Mouse (Mus musculus) embryonic facial prominence, embryonic 12.5 days (tissue): Measurements from ENCODE around the gene Dclk2. TPM values are rescaled to one million over a fixed set of nuclear protein-coding genes. Genes with fewer than 3 reads are reported as not detected.
A peak's percentile ranks its signal among the peaks of the same experiment; 100 is the strongest.

ENCODE experiments used
- ATAC-seq: fragments of 200-750 bp; cut with Nextera tagmentation; 2 replicates; pipeline ENCODE4 v1.8.0; 2017; ENCODE audit not compliant: insufficient number of reproducible peaks, insufficient read depth, low FRiP score, low TSS enrichment
- H3K27ac ChIP-seq: fragments of 300-500 bp; sonication (generic); 2 replicates; pipeline ENCODE4 v1.5.1; 2016; ENCODE audit warnings: mild to moderate bottlenecking
- H3K27me3 ChIP-seq: fragments of 300-500 bp; sonication (generic); 2 replicates; pipeline ENCODE4 v1.6.1; 2016; ENCODE audit warnings: mild to moderate bottlenecking, moderate library complexity
- H3K36me3 ChIP-seq: fragments of 300-500 bp; sonication (generic); 2 replicates; pipeline ENCODE4 v1.6.1; 2016; ENCODE audit warnings: mild to moderate bottlenecking
- H3K4me1 ChIP-seq: fragments of 300-500 bp; sonication (generic); 2 replicates; pipeline ENCODE4 v1.6.1; 2016
- H3K4me2 ChIP-seq: fragments of 300-500 bp; sonication (generic); replicated peaks from 2 replicates; pipeline ENCODE4 v1.6.1; 2016; ENCODE audit warnings: mild to moderate bottlenecking, moderate library complexity
- H3K4me3 ChIP-seq: fragments of 300-500 bp; sonication (generic); 2 replicates; pipeline ENCODE4 v1.5.1; 2016; ENCODE audit warnings: mild to moderate bottlenecking
- H3K9ac ChIP-seq: fragments of 300-500 bp; sonication (generic); 2 replicates; pipeline ENCODE4 v1.6.1; 2016; ENCODE audit warnings: mild to moderate bottlenecking, moderate library complexity
- H3K9me3 ChIP-seq: fragments of 300-500 bp; sonication (generic); 2 replicates; pipeline ENCODE4 v1.6.1; 2016; ENCODE audit warnings: mild to moderate bottlenecking, moderate library complexity
- WGBS: fragments of 180-500 bp; shearing (Covaris S2); methylation state at CpG from one replicate; pipeline ENCODE4 v1.1.7; 2016; 5-methylcytosine and 5-hydroxymethylcytosine counted together
- polyA plus RNA-seq: library from polyadenylated mRNA; unstranded; fragments of >200 nt; fragmentation: Nextera tagmentation; extraction: Ambion mirVana; gene quantifications from 2 replicates; pipeline ENCODE4 v1.2.1, GENCODE M21; 2016

The Dclk2 gene
- polyA plus RNA-seq, 1 experiment from 2014 or later: 22.2 TPM

DNA sequence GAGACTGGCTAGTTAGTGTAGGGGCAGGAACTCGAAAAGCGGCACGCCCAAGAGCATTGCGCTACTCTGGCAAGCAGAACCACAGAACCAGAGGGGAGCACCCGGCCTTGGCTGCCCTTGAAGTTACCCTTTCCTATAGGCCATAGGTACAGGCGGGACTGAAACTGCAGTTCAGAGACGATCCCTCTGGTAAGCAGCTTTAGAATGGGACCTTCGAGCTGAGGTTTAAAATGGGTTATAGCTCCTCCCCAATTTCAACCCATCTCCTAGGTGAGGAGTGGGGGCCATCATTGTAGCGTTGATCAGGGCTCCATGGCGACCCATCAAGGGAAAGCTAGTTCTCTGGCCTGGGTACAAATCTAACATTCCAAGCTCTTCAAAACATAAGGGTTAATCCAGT lies 3.0 kb upstream of the Dclk2 start:
- Histone ChIP-seq H3K9me3 (no peaks in the 10 kb centered on the region), H3K4me3 (no peak overlapping the region), H3K27me3 (peaks cover 12% of the 10 kb centered on the region), H3K4me1 (0 out of 2 replicates have a peak, but pooled peaks cover 3% of the 10 kb centered on the region), H3K9ac (no peak overlapping the region), H3K36me3 (no peaks in the 10 kb centered on the region), H3K27ac (no peak overlapping the region), H3K4me2 (no peak overlapping the region)
- WGBS: 92% methylated on average over 10 of the region's 10 CpGs
- no peak for ATAC-seq

DNA sequence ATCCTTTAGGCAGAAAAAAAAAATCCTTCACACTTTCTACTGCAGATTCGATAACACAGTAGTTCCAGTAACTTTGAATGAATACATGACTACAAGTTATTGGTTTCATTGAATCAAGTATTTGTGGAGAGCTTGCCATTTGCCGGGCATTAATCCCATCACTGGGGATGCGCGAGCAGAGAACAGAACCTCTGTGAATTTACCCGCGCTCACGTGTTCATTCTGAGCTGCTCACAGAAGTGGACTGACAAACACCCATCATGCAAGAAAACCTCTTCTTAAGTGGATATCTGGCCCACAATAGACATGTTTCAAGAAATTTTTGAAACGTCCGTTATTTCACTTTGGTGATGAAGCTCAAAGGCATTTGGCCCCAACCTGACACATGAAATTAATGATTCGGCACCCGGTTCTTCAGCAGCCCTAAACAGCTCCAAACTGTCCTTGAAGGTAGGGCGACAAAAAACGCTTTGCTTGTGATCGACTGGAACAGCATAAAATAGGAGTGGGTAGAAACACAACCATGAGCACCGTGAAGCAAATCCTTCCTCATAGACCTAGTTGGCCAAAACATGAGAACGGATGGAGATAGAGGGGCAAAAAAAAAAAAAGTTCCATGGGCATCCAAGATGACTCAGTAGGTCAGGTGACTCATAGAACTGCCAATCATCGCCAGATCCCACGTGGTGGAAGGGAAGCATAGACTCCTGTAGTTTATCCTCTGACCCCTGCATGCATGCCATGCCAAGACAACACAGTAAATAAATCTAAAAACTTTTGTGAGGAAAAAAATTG lies 726 bp upstream of the Dclk2 start:
- H3K9ac ChIP-seq: no peak overlapping the region
- peak overlapping the region; percentile 94 for H3K4me2 ChIP-seq
- H3K36me3 ChIP-seq: no peaks in the 10 kb centered on the region
- peaks cover 12% of the 10 kb centered on the region for H3K27me3 ChIP-seq
- 72% methylated on average over 18 of the region's 18 CpGs for WGBS
- H3K4me1 ChIP-seq: 0 out of 2 replicates have a peak, but pooled peaks cover 3% of the 10 kb centered on the region
- no peak for ATAC-seq
- H3K27ac ChIP-seq: no peak overlapping the region
- no peaks in the 10 kb centered on the region for H3K9me3 ChIP-seq
- H3K4me3 ChIP-seq: peak overlapping the region; percentile 79; the same call in 1 of the 2 replicates

DNA sequence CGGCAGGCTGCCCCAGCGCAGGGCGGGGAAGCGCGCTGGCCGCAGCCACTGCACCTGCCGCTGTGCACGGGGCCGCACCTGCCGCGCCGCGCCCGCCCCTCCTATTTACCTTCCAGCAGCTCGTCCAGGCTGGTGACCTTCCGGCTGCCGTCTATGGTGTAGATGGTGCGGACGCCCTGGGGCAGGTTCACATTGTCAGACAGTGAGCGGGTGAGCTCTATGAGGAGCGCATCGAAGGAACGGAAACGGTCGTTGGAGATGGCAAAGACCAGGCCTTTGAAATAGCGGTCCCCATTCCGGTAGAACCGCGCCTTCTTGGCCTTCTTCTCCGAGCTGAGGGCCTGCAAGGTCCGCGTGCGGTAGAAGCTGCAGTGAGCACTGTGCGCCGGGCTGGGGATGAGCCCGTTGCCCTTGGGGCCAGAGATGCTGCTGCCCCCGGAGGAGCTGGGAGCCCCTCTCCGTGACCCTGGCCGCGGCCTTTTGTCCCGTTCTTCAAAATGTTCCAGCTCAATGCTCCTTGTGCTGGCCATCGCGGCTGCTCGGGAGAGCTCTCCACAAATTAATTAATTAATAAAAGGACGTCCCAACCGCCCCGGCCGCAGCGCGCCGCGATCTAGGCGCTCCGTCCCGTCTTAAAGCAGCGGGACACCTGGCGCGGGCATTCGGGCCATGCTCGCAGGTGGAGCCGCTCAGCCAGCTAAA lies 860 bp downstream of the Dclk2 start:
- WGBS: under 1% methylated on average over 61 of the region's 61 CpGs
- Histone ChIP-seq H3K4me2 (peak overlapping the region; percentile 94), H3K9ac (peak overlapping the region; percentile 83), H3K27me3 (peaks cover 12% of the 10 kb centered on the region), H3K9me3 (no peaks in the 10 kb centered on the region), H3K27ac (peak overlapping the region; percentile 72), H3K4me1 (0 out of 2 replicates have a peak, but pooled peaks cover 3% of the 10 kb centered on the region), H3K4me3 (peak overlapping the region; percentile 79), H3K36me3 (no peaks in the 10 kb centered on the region)
- 0 out of 2 replicates have a peak, but pooled peaks have one; percentile 8 for ATAC-seq

DNA sequence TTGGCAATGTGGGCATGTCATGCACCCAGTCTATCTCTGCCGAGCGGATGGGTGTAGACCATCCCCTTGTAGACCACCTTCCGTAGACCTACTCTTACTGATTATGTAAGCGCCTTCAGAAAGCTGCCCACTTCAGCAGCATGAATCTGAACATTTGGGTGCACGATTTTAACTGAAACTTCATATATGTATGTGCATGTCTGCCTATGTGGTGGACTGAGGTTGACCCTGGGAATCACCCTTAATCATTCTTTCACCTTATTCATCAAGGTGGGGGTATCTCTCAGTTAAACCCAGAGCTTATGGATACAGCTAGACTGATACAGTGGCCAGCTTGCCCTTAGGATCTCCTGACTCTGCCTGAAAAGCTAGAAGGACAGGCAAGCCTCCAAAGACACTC lies 3.6 kb downstream of the Dclk2 start:
- no peak overlapping the region for H3K4me3 ChIP-seq
- peaks cover 12% of the 10 kb centered on the region for H3K27me3 ChIP-seq
- no peaks in the 10 kb centered on the region for H3K9me3 ChIP-seq
- no peak for ATAC-seq
- H3K27ac ChIP-seq: no peak overlapping the region
- H3K4me1 ChIP-seq: 0 out of 2 replicates have a peak, but pooled peaks cover 3% of the 10 kb centered on the region
- no peaks in the 10 kb centered on the region for H3K36me3 ChIP-seq
- H3K4me2 ChIP-seq: no peak overlapping the region
- H3K9ac ChIP-seq: no peak overlapping the region
- 92% methylated on average over 5 of the region's 5 CpGs for WGBS

DNA sequence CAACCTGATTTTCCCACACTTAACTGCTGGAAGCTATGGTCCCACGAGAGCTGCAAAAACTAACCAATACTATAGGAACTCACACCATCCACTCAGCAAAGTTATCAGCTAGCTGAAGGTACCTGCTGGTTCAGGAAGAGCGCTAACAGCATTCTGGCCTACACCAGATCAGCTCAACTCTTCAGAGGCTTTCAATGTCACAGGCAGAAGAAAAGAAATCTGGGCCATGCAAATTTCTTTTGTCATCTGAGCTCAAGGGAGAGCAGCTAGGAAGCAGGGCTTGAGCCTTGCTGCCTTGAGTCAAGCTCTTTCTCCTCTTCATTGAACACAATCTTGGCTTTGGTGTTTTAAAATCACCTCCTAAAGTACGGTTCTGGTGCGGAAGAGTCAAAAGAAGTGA lies 4.0 kb downstream of the Dclk2 start:
- H3K9ac ChIP-seq: no peak overlapping the region
- no peaks in the 10 kb centered on the region for H3K36me3 ChIP-seq
- H3K9me3 ChIP-seq: no peaks in the 10 kb centered on the region
- no peak overlapping the region for H3K27ac ChIP-seq
- H3K4me3 ChIP-seq: no peak overlapping the region
- H3K4me2 ChIP-seq: no peak overlapping the region
- peaks cover 12% of the 10 kb centered on the region for H3K27me3 ChIP-seq
- WGBS: 93% methylated on average over 4 of the region's 4 CpGs
- 0 out of 2 replicates have a peak, but pooled peaks cover 3% of the 10 kb centered on the region for H3K4me1 ChIP-seq
- ATAC-seq: no peak

DNA sequence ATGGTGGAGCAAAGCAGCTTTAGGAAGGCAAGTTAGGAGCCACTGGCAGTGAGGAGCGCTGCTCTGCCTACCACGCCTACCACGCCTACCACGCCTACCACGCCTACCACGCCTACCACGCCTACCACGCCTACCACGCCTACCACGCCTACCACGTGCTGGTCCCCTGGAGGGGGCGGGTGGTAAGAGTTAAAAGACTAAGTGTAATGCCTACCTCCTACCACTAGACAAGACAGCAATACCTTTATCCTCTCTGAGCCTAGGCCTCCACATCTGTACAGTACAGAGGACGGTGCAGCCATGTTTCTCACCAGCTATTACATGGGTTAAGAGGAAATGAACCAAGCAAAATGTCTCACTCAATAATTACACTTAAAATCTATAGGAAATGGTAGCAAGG lies 5.4 kb downstream of the Dclk2 start:
- H3K36me3 ChIP-seq: no peaks in the 10 kb centered on the region
- no peak overlapping the region for H3K4me2 ChIP-seq
- no peak overlapping the region for H3K27ac ChIP-seq
- H3K27me3 ChIP-seq: peaks cover 12% of the 10 kb centered on the region
- H3K4me3 ChIP-seq: no peak overlapping the region
- no peaks in the 10 kb centered on the region for H3K9me3 ChIP-seq
- 0 out of 2 replicates have a peak, but pooled peaks cover 3% of the 10 kb centered on the region for H3K4me1 ChIP-seq
- 57% methylated on average over 13 of the region's 13 CpGs for WGBS
- ATAC-seq: no peak
- H3K9ac ChIP-seq: no peak overlapping the region

DNA sequence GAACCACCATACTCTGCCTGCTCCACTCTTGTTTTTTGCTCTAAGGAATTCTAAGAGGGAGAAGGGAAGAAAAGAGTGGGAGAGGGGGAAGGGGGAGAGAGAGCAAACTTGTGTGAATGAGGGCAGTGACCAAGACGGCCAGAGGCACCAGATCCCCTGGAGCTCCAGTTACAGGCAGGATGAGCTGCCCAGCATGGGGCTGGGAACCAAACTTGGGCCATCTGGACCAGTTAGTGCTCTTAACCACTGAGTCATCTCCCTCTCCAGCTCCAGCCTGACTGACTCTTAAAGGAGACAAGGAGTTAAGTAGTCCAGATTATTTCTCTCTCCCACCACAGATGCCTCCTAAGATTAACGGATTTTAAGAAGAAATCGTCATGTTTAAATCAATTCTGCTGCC lies 6.3 kb downstream of the Dclk2 start:
- Histone ChIP-seq H3K27me3 (peaks cover 6% of the 10 kb centered on the region), H3K4me2 (no peak overlapping the region), H3K4me1 (0 out of 2 replicates have a peak, but pooled peaks cover under 1% of the 10 kb centered on the region), H3K4me3 (no peak overlapping the region), H3K9me3 (no peaks in the 10 kb centered on the region), H3K27ac (no peak overlapping the region), H3K36me3 (no peaks in the 10 kb centered on the region), H3K9ac (no peak overlapping the region)
- ATAC-seq: no peak
- 58% methylated on average over 3 of the region's 3 CpGs for WGBS

DNA sequence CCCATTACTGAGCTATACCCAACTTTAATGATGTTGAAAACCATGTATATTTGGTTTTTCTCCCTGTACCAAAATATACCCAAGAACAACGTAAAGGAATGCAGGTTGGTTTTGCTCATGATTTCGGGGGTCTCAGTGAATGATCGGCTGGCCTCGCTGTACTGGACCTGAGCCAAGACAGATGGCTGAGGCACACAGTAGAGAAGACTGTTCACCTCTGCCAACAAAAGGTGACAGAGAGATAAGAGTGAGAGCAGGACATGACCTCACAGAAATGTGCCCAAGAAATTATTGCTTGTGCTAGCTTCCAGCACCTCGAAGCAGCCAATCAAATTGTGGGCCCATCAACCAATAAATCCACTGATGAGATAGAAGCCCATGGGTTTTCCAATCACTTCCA lies 22.3 kb downstream of the Dclk2 start:
- Histone ChIP-seq H3K4me2 (no peak overlapping the region), H3K9ac (no peak overlapping the region), H3K36me3 (peaks cover 4% of the 10 kb centered on the region; the same call in 1 of the 2 replicates), H3K4me1 (no peaks in the 10 kb centered on the region), H3K4me3 (no peak overlapping the region), H3K9me3 (no peaks in the 10 kb centered on the region), H3K27ac (peak overlapping the region; percentile 46; the same call in 1 of the 2 replicates), H3K27me3 (no peaks in the 10 kb centered on the region)
- WGBS: 88% methylated on average over 5 of the region's 5 CpGs
- no peak for ATAC-seq

DNA sequence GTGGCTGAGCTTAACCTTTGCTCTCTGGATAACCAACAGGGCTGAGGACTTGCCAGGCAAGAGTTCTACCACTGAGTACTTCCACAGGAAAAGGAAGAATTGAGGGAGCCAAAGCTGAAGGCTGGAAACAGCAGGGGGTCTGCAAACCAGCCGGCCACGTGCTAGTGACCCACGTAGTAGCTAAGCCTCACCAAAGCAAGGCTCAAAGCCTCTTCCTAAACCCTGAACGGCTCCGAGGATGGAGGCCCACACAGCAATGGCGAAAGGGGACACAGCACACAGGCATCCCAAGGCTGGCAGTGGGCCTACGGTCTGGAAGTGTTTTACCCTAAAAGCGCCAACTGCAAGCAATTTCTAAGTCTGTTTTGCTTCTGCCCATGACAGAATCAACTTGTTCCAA lies 23.1 kb downstream of the Dclk2 start:
- Histone ChIP-seq H3K36me3 (peaks cover 4% of the 10 kb centered on the region; the same call in 1 of the 2 replicates), H3K27me3 (no peaks in the 10 kb centered on the region), H3K9me3 (no peaks in the 10 kb centered on the region), H3K27ac (peak overlapping the region; percentile 76), H3K4me3 (no peak overlapping the region), H3K9ac (no peak overlapping the region), H3K4me1 (no peaks in the 10 kb centered on the region), H3K4me2 (no peak overlapping the region)
- 0 out of 2 replicates have a peak, but pooled peaks have one; percentile 41 for ATAC-seq
- 36% methylated on average over 8 of the region's 8 CpGs for WGBS

DNA sequence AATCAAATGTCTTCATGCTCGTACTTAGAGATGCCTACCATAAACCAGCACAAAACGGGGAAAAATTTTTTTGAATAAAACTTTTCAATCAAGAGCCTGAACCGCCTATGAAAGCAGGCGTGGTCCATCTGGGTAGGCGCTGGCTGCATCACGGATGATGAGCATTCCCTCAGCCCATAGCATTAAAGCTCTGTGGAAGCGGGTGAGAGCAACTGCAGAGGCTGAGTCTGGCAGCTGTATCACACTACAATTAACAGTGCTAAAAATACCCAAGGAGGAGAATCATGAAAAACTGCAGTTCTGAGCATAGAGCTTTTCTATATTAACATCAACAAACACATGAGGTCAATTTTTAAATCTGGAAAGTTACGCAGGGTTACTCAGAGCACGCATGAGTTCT lies 23.6 kb downstream of the Dclk2 start:
- Histone ChIP-seq H3K4me3 (no peak overlapping the region), H3K4me1 (no peaks in the 10 kb centered on the region), H3K27me3 (no peaks in the 10 kb centered on the region), H3K27ac (peak overlapping the region; percentile 46; the same call in 1 of the 2 replicates), H3K9ac (no peak overlapping the region), H3K9me3 (no peaks in the 10 kb centered on the region), H3K36me3 (peaks cover 4% of the 10 kb centered on the region; the same call in 1 of the 2 replicates), H3K4me2 (no peak overlapping the region)
- no peak for ATAC-seq
- 71% methylated on average over 9 of the region's 9 CpGs for WGBS

DNA sequence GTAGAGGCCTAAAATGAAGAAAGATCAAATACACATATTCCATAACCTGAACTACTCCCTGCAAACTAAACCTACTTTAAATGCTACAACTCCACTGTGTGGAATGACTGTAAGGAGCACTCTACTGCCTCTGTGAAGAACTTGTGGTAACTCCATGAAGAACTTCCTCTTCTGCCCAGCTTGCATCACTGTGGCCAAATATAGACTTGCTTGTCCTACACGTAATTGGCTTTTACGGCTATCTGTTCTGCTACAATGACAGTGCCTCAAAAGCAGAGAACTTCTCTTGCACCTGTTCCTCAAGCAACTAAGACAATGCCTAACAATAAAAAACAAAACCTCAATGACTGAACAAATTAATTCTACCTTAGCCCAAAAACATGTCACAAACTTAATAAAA lies 26.2 kb downstream of the Dclk2 start:
- Histone ChIP-seq H3K4me3 (no peak overlapping the region), H3K4me2 (no peak overlapping the region), H3K9ac (no peak overlapping the region), H3K27me3 (no peaks in the 10 kb centered on the region), H3K36me3 (no peaks in the 10 kb centered on the region), H3K4me1 (no peaks in the 10 kb centered on the region), H3K27ac (no peak overlapping the region), H3K9me3 (no peaks in the 10 kb centered on the region)
- WGBS: 86% methylated on average over 2 of the region's 2 CpGs
- ATAC-seq: no peak

DNA sequence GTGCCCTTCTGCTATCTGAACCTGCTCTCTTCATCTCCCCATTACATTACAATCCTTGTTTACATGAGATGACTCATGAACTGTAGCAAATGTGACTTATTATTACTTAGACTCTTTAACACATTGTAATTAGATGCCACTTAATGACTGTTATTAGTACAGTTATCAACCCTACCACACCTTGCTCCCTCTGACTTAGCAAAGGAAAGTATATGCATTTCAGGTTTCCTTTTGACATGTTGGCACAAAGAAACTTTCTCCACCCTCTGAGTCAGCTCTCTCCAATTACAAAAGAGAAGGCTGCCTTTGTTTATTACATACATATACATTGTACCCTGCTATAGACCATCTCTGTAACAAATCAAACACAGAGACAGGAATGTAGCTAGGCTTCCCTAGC lies 33.1 kb downstream of the Dclk2 start:
- H3K36me3 ChIP-seq: no peaks in the 10 kb centered on the region
- no peak overlapping the region for H3K4me3 ChIP-seq
- no peaks in the 10 kb centered on the region for H3K4me1 ChIP-seq
- no peak overlapping the region for H3K9ac ChIP-seq
- no peaks in the 10 kb centered on the region for H3K27me3 ChIP-seq
- no peak for ATAC-seq
- H3K27ac ChIP-seq: no peak overlapping the region
- no peak overlapping the region for H3K4me2 ChIP-seq
- no peaks in the 10 kb centered on the region for H3K9me3 ChIP-seq
